Mouse (Mus musculus) heart, postnatal 0 days (tissue): ENCODE results near the gene Fam53b.

Experiments used
- CTCF ChIP-seq: IDR thresholded peaks from 2 replicates; pipeline ENCODE4 v1.5.1; 2016; ENCODE audit warnings: antibody characterized with exemption, control low read depth, low read depth
- EP300 ChIP-seq: IDR thresholded peaks from 2 replicates; pipeline ENCODE4 v1.6.1; 2016; ENCODE audit warnings: antibody characterized with exemption, low read depth

DNA sequence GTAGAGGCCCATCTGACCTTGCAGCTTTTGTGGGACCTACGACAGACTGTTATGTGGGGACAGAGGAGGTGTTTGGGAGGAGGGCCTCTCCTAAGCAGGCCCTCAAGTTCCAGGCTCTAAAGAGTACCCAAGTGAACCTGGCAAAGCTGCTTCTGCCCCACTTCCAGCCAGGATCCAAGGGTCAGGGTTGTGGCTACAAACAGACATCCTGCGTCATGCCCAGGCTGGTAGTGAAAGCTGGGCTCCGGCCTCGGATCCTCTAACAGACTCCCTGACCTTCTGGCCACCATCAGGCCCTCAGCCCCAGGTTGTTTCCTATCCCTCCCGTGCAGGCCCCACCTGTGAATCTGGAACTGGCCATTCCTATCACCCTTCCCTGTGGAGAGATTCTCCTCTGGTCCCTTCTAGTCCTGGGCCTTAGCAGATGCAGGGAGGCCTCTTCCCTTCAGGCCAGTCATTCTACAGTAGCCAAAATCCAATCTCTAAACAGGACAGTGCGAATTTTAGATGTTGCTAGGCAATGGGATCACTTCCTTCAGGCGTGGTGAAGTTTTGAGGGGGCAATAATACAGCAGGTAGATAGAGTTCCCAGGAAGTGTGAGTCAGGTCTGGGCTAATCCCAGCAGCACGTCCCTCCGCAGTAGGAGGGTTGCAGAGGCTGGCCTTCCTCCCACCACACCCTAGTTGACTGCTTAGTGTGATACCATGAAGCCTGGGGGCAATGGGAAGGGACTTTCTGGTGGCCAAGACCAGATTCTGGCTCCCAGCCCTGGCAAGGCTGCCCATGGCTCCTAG is 110.0 kb downstream of the Fam53b start:
- TF ChIP-seq CTCF, result no peak
- TF ChIP-seq EP300, result no peak
